Mouse (Mus musculus): ENCODE measurements around the gene 1700017B05Rik. TPM values are rescaled to one million over a fixed set of nuclear protein-coding genes. Genes with fewer than 3 reads are reported as not detected.
A peak's percentile ranks its signal among the peaks of the same experiment; 100 is the strongest.

The 1700017B05Rik gene
- polyA plus RNA-seq, 1 experiment from 2014 or later: 13.1 TPM

DNA sequence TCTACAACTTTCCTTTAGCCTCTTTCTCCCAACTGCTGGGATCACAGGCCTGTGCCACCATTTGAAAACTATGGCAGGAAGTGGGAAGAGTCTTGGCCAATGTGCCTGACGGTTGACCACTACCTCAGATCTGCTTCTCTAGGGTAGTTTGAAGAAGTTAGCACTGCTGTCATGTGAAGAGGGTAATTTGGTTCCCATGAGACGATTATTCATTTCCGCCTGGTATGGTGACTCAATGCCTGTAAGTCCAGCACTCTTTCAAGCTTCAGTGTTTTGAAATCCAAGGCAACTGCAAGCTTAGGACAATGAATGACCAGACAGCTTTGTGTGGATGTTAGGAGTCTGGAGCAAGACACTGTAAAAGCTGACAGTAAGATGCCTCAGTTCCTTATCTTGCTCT is 28.6 kb downstream of the 1700017B05Rik start:
- no peak for TF ChIP-seq CTCF (IDR thresholded peaks at IDR 0.05; ENCODE audit: low read depth)
- H3K9me3 ChIP-seq (replicated peaks; ENCODE audit: low read length): no peaks in the 10 kb centered on the region
- DNase-seq (ENCODE audit: low spot score) (no peak), ATAC-seq (replicated peaks; ENCODE audit: low FRiP score, low read depth) (no peak)
- no peaks in the 10 kb centered on the region for H3K36me3 ChIP-seq (ENCODE audit: insufficient read depth, low read length)
- no peak overlapping the region for H3K27ac ChIP-seq
- 88% methylated on average over 3 of the region's 3 CpGs for WGBS
- no peak overlapping the region for H3K4me3 ChIP-seq (replicated peaks; ENCODE audit: low read depth, low read length)
- H3K9ac ChIP-seq (ENCODE audit: low read depth, low read length): no peak overlapping the region
- no peaks in the 10 kb centered on the region for H3K27me3 ChIP-seq (ENCODE audit: insufficient read depth, low read length)
- H3K4me1 ChIP-seq (replicated peaks; ENCODE audit: insufficient read depth, low read length): peaks cover 10% of the 10 kb centered on the region; the same call in 1 of the 2 replicates
- H3K4me2 ChIP-seq (ENCODE audit: low read length): no peak overlapping the region

DNA sequence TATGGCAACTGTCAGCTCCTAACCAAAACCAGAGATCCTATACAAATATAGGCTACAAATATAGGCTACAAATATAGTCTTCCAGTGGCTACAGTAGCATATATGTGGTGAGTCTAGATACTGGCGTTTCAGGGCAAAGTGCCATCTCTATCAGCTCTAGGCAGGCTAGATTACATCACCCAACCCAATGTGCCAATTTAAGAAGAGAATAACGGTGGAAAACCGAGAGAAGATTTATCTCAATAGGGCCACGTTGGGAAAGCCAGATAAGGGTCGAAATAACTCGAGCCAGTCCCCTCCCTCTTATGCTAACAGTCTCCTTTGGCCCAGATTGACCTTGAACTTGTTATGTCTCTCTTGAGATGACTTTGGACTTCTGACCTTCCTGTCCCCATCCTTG is 29.3 kb downstream of the 1700017B05Rik start:
- H3K36me3 ChIP-seq (ENCODE audit: insufficient read depth, low read length): no peaks in the 10 kb centered on the region
- no peaks in the 10 kb centered on the region for H3K9me3 ChIP-seq (replicated peaks; ENCODE audit: low read length)
- no peak overlapping the region for H3K9ac ChIP-seq (ENCODE audit: low read depth, low read length)
- peaks cover 10% of the 10 kb centered on the region; the same call in 1 of the 2 replicates for H3K4me1 ChIP-seq (replicated peaks; ENCODE audit: insufficient read depth, low read length)
- TF ChIP-seq CTCF (IDR thresholded peaks at IDR 0.05; ENCODE audit: low read depth): no peak
- 64% methylated on average over 6 of the region's 6 CpGs for WGBS
- no peak overlapping the region for H3K4me3 ChIP-seq (replicated peaks; ENCODE audit: low read depth, low read length)
- DNase-seq (ENCODE audit: low spot score): no peak
- H3K27me3 ChIP-seq (ENCODE audit: insufficient read depth, low read length): no peaks in the 10 kb centered on the region
- no peak overlapping the region for H3K27ac ChIP-seq
- no peak overlapping the region for H3K4me2 ChIP-seq (ENCODE audit: low read length)
- no peak for ATAC-seq (replicated peaks; ENCODE audit: low FRiP score, low read depth)

DNA sequence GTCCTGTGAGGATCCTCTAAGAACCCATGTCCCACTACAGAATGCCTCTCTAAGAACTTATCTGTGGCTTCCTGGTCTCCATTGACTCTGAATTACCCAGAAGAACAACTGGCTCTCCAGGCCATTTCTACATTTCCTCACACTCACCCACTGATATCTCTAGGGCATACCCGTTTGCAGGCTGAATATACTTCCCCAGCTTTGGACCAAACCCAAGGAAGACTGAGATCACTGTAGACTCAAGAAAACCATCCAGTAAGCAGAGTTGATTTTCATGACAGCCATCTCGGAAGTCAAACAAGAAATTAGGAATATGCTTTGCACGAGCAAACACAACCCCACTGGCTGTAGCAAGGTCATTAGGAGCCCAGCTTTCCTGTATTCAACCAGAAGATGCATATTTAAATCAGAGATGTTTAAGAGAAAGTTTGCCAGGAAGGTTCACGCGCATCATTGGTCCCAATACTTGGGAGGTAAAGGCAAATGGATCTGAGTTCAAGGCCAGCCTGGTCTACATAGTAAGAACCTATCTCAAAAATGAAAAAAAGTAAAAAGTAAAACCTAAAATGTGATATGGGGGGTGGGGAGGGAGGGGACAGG is 30.0 kb downstream of the 1700017B05Rik start:
- Histone ChIP-seq H3K27ac (no peak overlapping the region), H3K4me1 (replicated peaks; ENCODE audit: insufficient read depth, low read length) (peaks cover 10% of the 10 kb centered on the region; the same call in 1 of the 2 replicates), H3K36me3 (ENCODE audit: insufficient read depth, low read length) (no peaks in the 10 kb centered on the region), H3K9ac (ENCODE audit: low read depth, low read length) (no peak overlapping the region), H3K4me2 (ENCODE audit: low read length) (no peak overlapping the region), H3K27me3 (ENCODE audit: insufficient read depth, low read length) (no peaks in the 10 kb centered on the region), H3K9me3 (replicated peaks; ENCODE audit: low read length) (no peaks in the 10 kb centered on the region), H3K4me3 (replicated peaks; ENCODE audit: low read depth, low read length) (no peak overlapping the region)
- DNase-seq (ENCODE audit: low spot score) (no peak), ATAC-seq (replicated peaks; ENCODE audit: low FRiP score, low read depth) (no peak)
- TF ChIP-seq CTCF (IDR thresholded peaks at IDR 0.05; ENCODE audit: low read depth): no peak
- WGBS: 91% methylated on average over 5 of the region's 5 CpGs

DNA sequence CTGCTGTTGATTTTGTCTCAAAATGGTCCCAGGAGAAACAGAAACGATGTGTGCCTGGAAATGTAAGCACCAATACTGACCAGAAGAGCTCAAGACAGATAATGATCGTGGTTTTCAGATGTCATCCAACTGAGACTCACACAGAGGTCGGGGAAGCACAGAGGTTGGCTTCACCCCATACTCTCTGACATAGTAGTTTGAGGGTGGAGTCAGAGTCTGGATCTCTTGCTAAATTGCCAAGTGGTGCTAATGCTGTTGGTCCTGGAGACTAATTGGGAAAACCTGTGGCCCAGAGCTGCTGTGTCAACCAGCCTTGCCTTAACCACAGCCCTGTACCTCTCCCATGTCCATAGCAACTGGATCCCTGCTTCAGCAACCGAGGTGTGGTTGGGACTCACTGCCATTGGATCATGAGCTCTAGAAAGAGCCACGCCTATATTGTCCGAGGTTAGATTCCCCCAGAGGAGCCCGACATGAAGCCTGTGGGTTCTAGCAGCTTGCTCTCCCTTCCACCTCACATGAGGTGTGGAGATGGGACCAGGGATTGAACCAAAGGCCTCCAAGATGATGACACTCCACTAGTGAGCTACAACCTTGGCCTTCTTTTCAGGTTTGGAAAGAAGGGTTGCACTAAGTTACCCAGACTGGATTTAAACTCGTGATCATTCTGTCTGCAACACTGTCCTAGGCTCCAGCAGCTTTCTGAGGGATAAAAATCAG is 30.7 kb downstream of the 1700017B05Rik start:
- Histone ChIP-seq H3K27me3 (ENCODE audit: insufficient read depth, low read length) (no peaks in the 10 kb centered on the region), H3K27ac (no peak overlapping the region), H3K9me3 (replicated peaks; ENCODE audit: low read length) (no peaks in the 10 kb centered on the region), H3K9ac (ENCODE audit: low read depth, low read length) (no peak overlapping the region), H3K4me2 (ENCODE audit: low read length) (no peak overlapping the region), H3K4me3 (replicated peaks; ENCODE audit: low read depth, low read length) (no peak overlapping the region), H3K36me3 (ENCODE audit: insufficient read depth, low read length) (no peaks in the 10 kb centered on the region), H3K4me1 (replicated peaks; ENCODE audit: insufficient read depth, low read length) (peaks cover 10% of the 10 kb centered on the region; the same call in 1 of the 2 replicates)
- ATAC-seq (replicated peaks; ENCODE audit: low FRiP score, low read depth): no peak
- 73% methylated on average over 8 of the region's 8 CpGs for WGBS
- no peak for DNase-seq (ENCODE audit: low spot score)
- TF ChIP-seq CTCF (IDR thresholded peaks at IDR 0.05; ENCODE audit: low read depth): no peak

DNA sequence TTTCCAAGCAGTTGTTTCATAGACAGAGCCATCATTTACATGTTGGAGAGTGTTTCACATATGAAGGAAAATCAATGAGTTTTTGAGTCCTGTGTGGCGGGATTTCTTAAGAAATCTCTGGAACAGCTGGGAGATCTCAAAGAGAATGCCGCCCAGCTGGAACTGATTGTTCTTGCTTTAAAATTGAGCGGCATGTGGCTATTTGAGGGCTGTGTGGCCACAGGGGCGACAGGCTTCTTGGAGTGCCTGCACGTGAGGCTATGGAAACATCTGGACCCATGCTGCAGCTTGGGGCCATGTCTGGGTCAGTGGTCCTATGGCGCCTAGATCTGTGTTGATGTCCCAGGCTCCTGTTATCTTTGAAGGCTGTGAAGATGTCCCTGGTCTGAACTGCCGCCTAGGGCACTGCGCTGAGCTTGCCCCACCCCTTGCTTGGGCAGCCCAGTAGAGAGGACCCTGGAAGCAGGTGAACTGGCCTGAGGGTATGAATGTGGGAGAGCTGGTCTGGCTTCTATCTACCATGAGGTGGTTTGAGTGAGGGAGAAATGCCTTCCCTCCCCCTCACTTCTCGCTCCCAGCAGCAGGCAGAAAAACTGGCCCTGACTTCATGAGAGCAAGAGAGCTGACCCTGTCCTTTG is 32.1 kb downstream of the 1700017B05Rik start:
- no peak overlapping the region for H3K4me2 ChIP-seq (ENCODE audit: low read length)
- WGBS: 35% methylated on average over 9 of the region's 9 CpGs
- TF ChIP-seq CTCF (IDR thresholded peaks at IDR 0.05; ENCODE audit: low read depth): no peak
- no peak overlapping the region for H3K4me3 ChIP-seq (replicated peaks; ENCODE audit: low read depth, low read length)
- H3K4me1 ChIP-seq (replicated peaks; ENCODE audit: insufficient read depth, low read length): peaks cover 10% of the 10 kb centered on the region; the same call in 1 of the 2 replicates
- DNase-seq (ENCODE audit: low spot score) (no peak), ATAC-seq (replicated peaks; ENCODE audit: low FRiP score, low read depth) (peak; percentile 36; the same call in 1 of the 2 replicates)
- no peak overlapping the region for H3K9ac ChIP-seq (ENCODE audit: low read depth, low read length)
- no peaks in the 10 kb centered on the region for H3K9me3 ChIP-seq (replicated peaks; ENCODE audit: low read length)
- H3K27ac ChIP-seq: peak overlapping the region; percentile 54
- H3K27me3 ChIP-seq (ENCODE audit: insufficient read depth, low read length): no peaks in the 10 kb centered on the region
- no peaks in the 10 kb centered on the region for H3K36me3 ChIP-seq (ENCODE audit: insufficient read depth, low read length)

DNA sequence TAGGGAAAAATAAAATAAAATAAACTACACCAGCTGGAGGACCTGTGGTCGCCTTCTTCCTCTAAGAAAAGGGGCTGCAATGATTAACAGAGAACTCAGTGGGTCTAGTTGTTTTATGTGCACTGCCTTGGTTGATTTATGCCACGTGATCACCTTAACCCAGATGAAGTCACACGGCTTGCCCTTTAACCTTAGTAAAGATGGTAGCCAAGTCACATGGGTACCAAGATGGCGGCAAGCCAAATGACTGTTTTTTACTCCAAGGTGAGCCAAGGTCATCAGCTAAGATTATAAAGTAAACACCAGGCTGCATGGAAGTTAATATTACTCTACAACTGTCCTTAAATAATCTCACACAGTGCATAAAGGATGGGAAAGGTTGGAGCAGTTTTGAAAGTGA is 32.7 kb downstream of the 1700017B05Rik start:
- WGBS: 35% methylated on average over 4 of the region's 4 CpGs
- Histone ChIP-seq H3K4me2 (ENCODE audit: low read length) (no peak overlapping the region), H3K27ac (peak overlapping the region; percentile 54; the same call in 1 of the 2 replicates), H3K36me3 (ENCODE audit: insufficient read depth, low read length) (no peaks in the 10 kb centered on the region), H3K4me3 (replicated peaks; ENCODE audit: low read depth, low read length) (no peak overlapping the region), H3K27me3 (ENCODE audit: insufficient read depth, low read length) (no peaks in the 10 kb centered on the region), H3K9me3 (replicated peaks; ENCODE audit: low read length) (no peaks in the 10 kb centered on the region), H3K4me1 (replicated peaks; ENCODE audit: insufficient read depth, low read length) (peaks cover 10% of the 10 kb centered on the region; the same call in 1 of the 2 replicates), H3K9ac (ENCODE audit: low read depth, low read length) (no peak overlapping the region)
- no peak for TF ChIP-seq CTCF (IDR thresholded peaks at IDR 0.05; ENCODE audit: low read depth)
- DNase-seq (ENCODE audit: low spot score): peak; percentile 46
- ATAC-seq (replicated peaks; ENCODE audit: low FRiP score, low read depth): 0 out of 2 replicates have a peak, but pooled peaks have one; percentile 43

Data from kidney, postnatal 0 days (tissue).